Mouse (Mus musculus) adipocyte (in vitro differentiated cells): ENCODE data around the gene Cdk2ap2.
A peak's percentile ranks its signal among the peaks of the same experiment; 100 is the strongest.
"Not testable (repeated sequence)": the region's sequence is repeated elsewhere in the genome, so short reads cannot be mapped to it uniquely, and the experiment has no call there.

Experiments used
- DNase-seq: peaks from one replicate; pipeline ENCODE4 v3.0.0-alpha.2; 2016; ENCODE audit warnings: low spot score

Cdk2ap2 gene

GRCm38 (mm10) chr19:4115816-4116215 is 18.8 kb downstream of the Cdk2ap2 start:
- DNase-seq, result no peak

- DNase-seq, result no peak
Measured at GRCm38 (mm10) chr19:4117006-4117405, 20.0 kb downstream of the Cdk2ap2 start.

GRCm38 (mm10) chr19:4118350-4118749 is 21.4 kb downstream of the Cdk2ap2 start:
- no peak for DNase-seq

- DNase-seq, result no peak
Measured at GRCm38 (mm10) chr19:4119716-4120487, 22.9 kb downstream of the Cdk2ap2 start.

- DNase-seq, result no peak
Measured at GRCm38 (mm10) chr19:4120496-4120895, 23.5 kb downstream of the Cdk2ap2 start.

DNA sequence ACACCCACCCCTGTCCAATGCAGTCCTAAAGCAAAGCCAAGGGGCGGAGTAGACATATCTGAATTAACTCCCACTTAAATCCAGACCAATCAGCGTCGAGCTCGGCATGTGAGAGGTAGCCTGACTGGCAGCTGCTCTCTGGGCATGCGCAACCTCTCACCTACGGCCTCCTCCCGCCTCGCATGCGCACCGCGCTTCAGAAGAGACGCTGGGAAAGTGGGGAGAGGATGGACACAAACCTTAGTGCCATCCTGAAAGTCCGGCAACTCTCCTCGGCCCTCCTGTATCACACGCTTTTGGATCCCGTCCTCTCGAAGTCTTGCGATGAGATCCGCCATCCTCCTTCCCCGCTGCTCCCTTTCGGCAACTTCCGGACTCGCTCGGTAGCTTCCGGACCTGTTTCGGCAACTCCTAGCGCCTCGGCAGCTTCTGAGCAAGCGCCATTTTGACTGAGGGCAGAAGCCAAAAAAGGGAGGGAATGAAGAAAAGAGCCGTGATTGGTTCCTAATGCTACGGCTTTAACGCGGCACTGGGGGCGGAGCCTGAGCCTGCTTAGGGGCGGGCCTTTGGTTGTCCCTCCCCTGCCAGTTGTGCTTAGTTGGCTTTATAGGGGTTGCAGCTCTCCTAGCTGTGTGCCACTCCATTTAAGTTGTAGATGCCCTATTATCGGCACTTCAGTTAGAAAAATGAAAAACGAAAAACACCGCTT is 24.3 kb downstream of the Cdk2ap2 start:
- peak; percentile 100 for DNase-seq

DNA sequence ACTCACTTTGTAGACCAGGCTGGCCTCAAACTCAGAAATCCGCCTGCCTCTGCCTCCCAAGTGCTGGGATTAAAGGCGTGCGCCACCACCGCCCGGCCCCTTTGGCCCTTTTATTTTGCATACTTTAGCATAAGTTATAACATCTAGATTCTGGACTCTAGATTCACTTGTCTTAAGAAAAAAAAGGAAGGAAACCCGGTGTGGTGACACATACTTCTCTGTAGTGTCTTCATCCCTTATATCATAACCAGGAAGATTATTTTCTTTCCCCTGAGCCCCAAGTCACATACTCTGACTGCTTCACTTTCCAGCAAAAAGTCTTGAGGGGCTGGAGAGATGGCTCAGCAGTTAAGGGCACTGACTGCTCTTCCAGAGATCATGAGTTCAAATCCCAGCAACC is 24.9 kb downstream of the Cdk2ap2 start:
- DNase-seq, result not testable (repeated sequence)

DNA sequence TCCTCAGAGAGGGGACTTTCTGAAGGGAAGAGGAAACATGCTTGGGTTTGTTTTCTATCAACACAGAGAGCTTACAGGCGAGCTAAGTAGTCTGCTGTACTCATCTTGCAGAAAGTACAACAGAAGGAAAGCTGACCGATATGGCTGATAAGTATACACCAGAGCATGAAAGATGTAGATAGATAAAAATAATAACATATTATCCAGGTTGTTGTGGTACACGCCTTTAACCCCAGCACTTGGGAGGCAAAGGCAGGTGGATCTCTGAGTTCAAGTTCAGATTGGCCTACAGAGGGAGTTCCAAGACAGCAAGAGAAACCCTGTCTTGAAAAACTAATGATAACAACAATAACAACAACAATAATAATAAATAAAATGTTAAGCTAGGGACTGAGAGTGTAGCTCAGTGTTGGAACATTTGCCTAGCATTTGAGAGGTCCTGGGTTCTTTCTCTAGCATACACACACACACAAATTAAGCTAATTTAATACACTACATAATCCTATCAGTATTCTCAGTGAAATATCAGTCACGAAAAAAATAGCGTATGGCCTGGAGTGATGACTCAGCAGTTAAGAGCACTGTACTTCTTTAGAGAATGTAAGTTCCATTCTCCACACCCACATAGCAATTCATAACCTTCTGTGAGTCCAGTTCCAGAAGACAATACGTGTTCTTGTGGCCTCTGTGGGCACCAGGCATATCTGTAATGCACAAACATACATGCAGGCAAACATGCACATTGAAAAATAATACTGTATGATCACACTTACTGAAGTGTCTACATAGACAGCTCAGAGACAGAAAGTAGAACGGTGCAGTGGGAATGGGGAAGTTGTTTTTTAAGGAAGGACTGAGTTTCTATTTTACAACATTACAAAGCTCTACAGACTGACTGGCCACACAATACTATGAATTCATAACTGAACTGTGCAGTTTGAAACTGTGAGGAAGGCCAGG is 25.7 kb downstream of the Cdk2ap2 start:
- no peak for DNase-seq

GRCm38 (mm10) chr19:4124432-4124831 is 27.4 kb downstream of the Cdk2ap2 start:
- DNase-seq, result no peak

GRCm38 (mm10) chr19:4125268-4125667 is 28.3 kb downstream of the Cdk2ap2 start:
- DNase-seq, result peak; percentile 50

DNA sequence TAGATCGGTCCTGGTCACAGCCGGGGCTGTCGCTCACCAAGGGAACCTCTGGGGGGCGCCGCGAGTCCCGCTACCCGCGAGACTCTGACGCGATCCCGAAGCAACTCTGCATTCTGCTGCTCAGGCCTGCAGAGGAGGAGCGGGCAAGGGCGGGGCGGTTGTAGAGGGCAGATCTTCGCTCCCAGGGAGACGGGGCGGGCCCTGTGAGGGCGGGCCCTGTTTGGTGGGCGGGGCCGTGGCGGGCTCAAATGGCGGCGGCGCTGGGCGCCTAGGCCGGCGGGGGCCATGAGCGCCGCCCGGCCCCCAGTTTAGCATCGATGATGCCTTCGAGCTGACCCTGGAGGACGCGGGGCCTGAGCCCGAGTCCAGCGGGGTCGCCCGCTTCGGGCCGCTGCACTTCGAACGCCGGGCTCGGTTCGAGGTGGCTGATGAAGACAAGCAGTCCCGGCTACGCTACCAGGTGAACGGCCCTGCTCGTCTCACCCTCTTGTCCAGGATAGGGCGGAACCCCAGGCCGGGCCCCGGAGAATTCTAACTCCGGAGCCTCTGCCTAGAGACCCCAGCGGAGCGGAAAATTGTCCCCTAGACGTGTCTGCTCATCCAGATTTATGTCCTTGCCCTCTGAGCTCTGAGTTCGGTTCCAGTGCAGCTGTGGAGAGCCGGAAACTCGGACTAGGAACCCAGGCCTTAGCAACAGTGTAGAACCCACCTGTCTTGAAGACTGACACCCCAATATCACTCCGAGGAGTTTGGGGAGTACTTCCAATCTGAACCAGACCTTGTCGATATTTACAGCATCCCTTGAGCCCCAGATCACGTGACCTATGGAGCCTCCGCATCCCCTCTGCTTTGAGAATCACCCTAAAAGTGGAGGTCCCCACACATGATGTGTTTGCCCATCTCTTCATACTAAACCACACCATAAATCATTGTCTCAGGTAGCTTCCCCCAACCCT is 29.0 kb downstream of the Cdk2ap2 start, which contains the start of gene Aip:
TSS of gene Aip (minus strand) at position 118 of the 956 bp plus-strand sequence.
- peak; percentile 98 for DNase-seq

GRCm38 (mm10) chr19:4126759-4127495 is 29.9 kb downstream of the Cdk2ap2 start:
- peak; percentile 63 for DNase-seq

GRCm38 (mm10) chr19:4129462-4129861 is 32.5 kb downstream of the Cdk2ap2 start:
- no peak for DNase-seq

DNA sequence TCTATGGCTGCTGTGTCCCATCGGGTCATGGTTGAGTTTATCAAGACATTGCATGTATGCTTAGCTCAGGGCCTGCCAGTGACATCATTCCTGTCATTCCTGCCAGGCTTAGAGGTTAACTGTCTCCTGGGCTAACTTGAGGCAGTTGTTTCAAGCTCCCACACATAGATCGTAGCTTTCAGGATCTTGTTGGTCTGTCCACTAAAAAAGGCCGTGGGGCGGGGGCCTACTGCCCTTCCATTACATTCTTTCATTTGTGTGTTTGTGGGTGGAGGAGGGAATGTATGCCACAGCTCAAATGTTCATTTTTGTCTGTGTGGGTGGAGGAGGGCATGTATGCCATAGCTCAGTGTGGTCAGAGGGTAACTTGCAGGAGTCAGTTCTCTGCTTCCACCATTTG is 33.1 kb downstream of the Cdk2ap2 start:
- peak; percentile 88 for DNase-seq

DNA sequence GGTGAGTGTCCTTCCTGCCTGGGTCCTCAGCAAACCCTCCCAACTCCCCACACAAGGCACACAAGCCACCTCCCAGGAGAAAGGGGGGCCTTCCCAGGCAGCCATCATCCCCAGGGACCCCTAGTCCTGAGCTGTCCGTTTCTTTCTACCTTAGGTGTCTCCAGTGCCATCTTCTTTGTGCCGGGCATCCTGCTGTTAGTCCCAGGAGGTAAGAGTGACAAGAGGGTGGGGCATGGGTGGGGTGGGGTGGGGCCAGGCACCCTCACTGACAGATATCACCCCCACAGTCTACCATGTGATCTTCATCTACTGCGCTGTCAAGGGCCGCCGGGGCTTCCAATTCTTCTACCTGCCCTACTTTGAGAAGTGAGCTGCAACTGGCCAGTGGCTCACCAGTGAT is 34.1 kb downstream of the Cdk2ap2 start:
- no peak for DNase-seq

DNA sequence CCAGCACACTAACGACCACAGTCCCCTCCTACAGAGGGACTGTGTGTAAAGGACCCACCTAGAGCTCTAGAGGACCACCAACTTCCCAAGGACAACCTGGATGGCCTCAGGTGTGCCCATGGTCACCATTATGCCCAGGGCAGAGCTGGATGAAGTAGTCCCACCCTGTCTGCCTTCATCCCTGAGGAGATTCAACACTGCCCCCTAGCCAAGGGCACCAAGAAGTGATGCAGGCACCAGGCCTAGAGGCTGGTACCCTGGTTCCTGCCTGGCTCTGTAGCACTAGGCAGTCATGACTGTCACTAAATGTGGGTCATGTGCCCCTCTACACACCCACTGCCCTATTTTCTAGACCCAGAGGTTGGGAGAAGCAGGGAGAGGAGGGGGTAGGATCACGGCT is 34.8 kb downstream of the Cdk2ap2 start:
- no peak for DNase-seq

GRCm38 (mm10) chr19:4134354-4134753 is 37.4 kb downstream of the Cdk2ap2 start:
- peak; percentile 57 for DNase-seq

DNA sequence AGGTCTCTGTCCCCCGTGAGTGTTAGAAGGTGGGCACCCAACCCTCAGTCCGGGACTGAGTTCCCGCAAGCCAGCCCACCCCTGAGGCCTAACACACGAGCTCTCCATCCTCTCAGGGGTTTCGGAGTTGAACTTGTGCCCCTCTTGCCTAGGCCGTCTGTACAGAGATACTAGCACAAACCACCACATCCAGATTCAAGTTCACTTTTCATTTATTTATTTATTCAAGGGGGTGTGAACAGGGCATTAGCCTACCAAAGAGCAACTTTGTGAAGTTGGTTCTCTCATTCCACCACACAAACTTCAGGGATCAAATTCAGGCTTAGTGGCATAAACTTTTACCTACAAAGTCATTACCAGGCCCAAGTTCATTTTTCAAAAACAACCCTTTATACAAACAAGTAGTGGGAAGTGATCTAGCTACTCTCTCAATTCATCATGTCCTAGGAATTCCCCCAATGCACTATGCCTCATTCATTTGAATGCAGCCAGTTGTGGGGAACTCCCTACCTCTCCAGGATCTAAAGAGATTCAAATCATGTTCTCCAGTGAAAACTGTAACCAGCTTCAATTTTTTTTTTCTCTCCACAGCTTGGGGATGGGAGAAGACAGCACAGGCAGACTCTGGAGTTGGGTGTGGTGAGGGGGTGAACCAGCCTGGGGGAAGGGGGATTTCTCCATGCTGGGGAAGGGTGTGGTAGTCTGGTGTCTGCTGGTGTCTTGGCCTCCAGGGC is 38.4 kb downstream of the Cdk2ap2 start:
- peak; percentile 74 for DNase-seq

DNA sequence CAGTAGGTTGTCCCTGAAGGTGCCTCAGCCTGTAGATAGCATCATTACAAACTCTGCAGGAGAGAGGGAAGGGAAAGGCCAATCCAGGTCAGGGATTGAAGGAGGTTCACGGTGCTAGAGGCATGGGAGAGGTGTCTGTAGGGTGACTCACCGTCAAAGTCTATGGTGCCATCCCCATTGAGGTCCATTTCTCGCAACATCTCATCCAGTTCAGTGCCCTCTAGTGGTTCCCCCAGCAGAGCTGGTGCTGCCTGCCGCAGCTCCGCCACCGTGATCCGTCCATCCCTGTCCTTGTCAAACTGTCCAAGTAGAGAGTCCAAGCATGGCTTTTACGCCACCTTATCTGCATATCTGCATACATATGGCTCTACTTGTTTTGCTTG is 39.0 kb downstream of the Cdk2ap2 start:
- peak; percentile 60 for DNase-seq

- DNase-seq, result no peak
Measured at GRCm38 (mm10) chr19:4136463-4136862, 39.5 kb downstream of the Cdk2ap2 start.
